Mouse (Mus musculus) brain, adult 10 weeks (tissue): Measurements from ENCODE around the gene Rnf149. TPM values are rescaled to one million over a fixed set of nuclear protein-coding genes. Genes with fewer than 3 reads are reported as not detected.

Source experiments
- polyA plus RNA-seq: library from polyadenylated mRNA; stranded (reverse); fragments of 350-450 nt; fragmentation: Illumina TruSeq; extraction: RNeasy Lipid Tissue Mini Kit (QIAGEN cat#74804); gene quantifications from one replicate; pipeline ENCODE4 v1.2.3, GENCODE M21; 2015; ENCODE audit warnings: low read depth, low replicate concordance

Rnf149 gene
- polyA plus RNA-seq, result 25.9 TPM

DNA sequence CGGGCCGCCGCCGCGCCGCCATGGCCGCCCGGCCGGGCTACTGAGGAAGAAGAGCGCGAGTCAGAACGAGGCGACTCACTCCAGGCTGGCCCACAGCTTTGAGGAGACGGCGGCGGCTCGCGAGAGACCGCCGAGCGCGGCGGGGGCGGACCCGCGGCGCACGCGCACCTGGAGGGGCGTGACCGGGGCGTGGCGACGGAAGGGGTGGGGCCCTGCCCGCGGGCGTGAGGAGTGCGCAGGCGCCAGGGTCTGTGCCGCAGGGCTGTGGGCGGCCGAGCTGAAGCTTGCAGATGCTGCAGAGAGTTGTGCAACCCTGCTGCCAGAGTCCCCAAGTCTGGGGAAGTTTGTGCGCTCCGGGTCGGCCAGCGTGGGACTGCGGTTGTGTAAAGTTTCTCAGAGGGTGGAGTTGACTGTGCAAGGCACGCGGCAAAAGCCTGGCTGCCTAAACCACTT is at the start of gene Rnf149:
TSS of gene Rnf149 (minus strand) at position 153 of the 453 bp plus-strand sequence.

DNA sequence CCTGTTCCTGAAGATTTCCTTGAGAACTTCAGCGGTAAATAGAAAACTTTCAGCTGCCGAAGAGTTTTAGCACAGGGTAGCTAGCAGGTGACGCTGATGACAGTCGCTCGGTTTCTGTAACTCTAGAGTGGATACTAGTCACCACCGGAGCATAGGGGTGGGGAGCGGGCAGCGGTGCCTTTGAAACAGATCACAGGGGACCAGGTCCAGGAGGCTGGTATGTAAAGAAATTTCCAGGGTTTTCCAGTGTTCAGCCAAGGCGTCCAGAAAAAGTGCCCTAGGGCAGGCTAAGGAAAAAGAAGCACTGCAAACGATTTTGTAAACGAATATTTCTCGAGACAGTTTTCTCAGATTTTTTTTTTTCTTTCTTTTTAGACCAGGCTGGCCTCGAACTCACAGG is 42.4 kb downstream of the Rnf149 start, which contains the start of gene Cnot11:
TSS of gene Cnot11 (plus strand) at position 162 of the 400 bp plus-strand sequence.

Other genes starting within 250 kb of the Rnf149 start
- gene Rpl31, start 209.6 kb downstream of the Rnf149 start, polyA plus RNA-seq, result 1,057 TPM
- 14.6 TPM for gene Tbc1d8, start 98.7 kb downstream of the Rnf149 start, polyA plus RNA-seq
- gene Cnot11, start 42.4 kb downstream of the Rnf149 start, polyA plus RNA-seq, result 24.8 TPM
- gene Creg2, start 74.1 kb upstream of the Rnf149 start, polyA plus RNA-seq, result 48.2 TPM
- gene Rfx8, start 143.6 kb upstream of the Rnf149 start, polyA plus RNA-seq, result 0.30 TPM
- gene Gm3646, start 227.9 kb upstream of the Rnf149 start, polyA plus RNA-seq, result not detected